Mouse (Mus musculus) ES-Bruce4 (cell line): ENCODE data around the gene Entpd1.

ENCODE experiments used
- CTCF ChIP-seq: IDR thresholded peaks from one replicate; pipeline ENCODE4 v1.8.1; 2011; ENCODE audit warnings: low read depth, low read length
- EP300 ChIP-seq: IDR thresholded peaks from 2 replicates; pipeline ENCODE4 v1.6.1; 2011; ENCODE audit warnings: low read depth, low read length; ENCODE audit not compliant: insufficient read depth
- POLR2A ChIP-seq: IDR thresholded peaks from one replicate; pipeline ENCODE4 v1.8.1; 2011; ENCODE audit warnings: low read length; ENCODE audit not compliant: insufficient read depth

- TF ChIP-seq CTCF (no peak), EP300 (no peak), POLR2A (no peak)
These were observed 155.0 kb downstream of the Entpd1 start for GRCm38 (mm10) chr19:40767189-40767588.
